Mouse (Mus musculus) cerebellum, postnatal 10 days (tissue): ENCODE measurements at regions not wholly inside any gene's neighbourhood (a gene's known extent, or its start where the extent isn't known, plus 50 kb on each side); places are given as distances from the start of the nearest gene placed in this dataset.

Source experiments
- DNase-seq, 2 experiments: peaks; one replicate each; pipeline ENCODE4 v3.0.0; 2021; ENCODE audit warnings: mixed read lengths in 2 of 2

GRCm38 (mm10) chr10:109140421-109140938 lies 129.7 kb upstream of the Syt1 start:
- no peak for DNase-seq

- DNase-seq: no peak
Measured at GRCm38 (mm10) chr10:109136763-109137732, 126.3 kb upstream of the Syt1 start.

- DNase-seq: no peak
Measured at GRCm38 (mm10) chr10:109134521-109134920, 123.7 kb upstream of the Syt1 start.

- DNase-seq: no peak
Measured at GRCm38 (mm10) chr10:109132091-109132573, 121.3 kb upstream of the Syt1 start.

- peak; percentile 86 to 95 for DNase-seq
Measured at GRCm38 (mm10) chr10:109129552-109130110, 118.8 kb upstream of the Syt1 start.

- DNase-seq: peak in 1 of 2 experiments; percentile 10
Measured at GRCm38 (mm10) chr10:109129068-109129467, 118.3 kb upstream of the Syt1 start.

- DNase-seq: no peak
Measured at GRCm38 (mm10) chr10:109126699-109127098, 115.9 kb upstream of the Syt1 start.

GRCm38 (mm10) chr10:109117143-109117542 lies 106.4 kb upstream of the Syt1 start:
- DNase-seq: no peak

- no peak for DNase-seq
Measured at GRCm38 (mm10) chr10:109115013-109115627, 104.3 kb upstream of the Syt1 start.

GRCm38 (mm10) chr10:109105781-109106180 lies 95.0 kb upstream of the Syt1 start:
- no peak for DNase-seq

GRCm38 (mm10) chr10:109092219-109092618 lies 81.4 kb upstream of the Syt1 start:
- DNase-seq: no peak

- peak; percentile 20 to 36 for DNase-seq
Measured at GRCm38 (mm10) chr10:109079773-109080172, 69.0 kb upstream of the Syt1 start.

GRCm38 (mm10) chr10:109074218-109074617 lies 63.4 kb upstream of the Syt1 start:
- peak; percentile 86 to 87 for DNase-seq
